Mouse (Mus musculus) forelimb bud, embryonic 11.5 days (tissue): ENCODE measurements at regions not wholly inside any gene's neighbourhood (a gene's known extent, or its start where the extent isn't known, plus 50 kb on each side); places are given as distances from the start of the nearest gene placed in this dataset.

ENCODE experiments used
- DNase-seq: peaks from one replicate; pipeline ENCODE4 v3.0.0-alpha.2; 2012; ENCODE audit warnings: low read depth, low spot score

- DNase-seq = peak; percentile 7
These were observed 737.3 kb downstream of the Slc4a3 start for GRCm38 (mm10) chr1:76283322-76283721.

GRCm38 (mm10) chr1:76322943-76323559, 777.0 kb downstream of the Slc4a3 start:
- DNase-seq = peak; percentile 59

DNA sequence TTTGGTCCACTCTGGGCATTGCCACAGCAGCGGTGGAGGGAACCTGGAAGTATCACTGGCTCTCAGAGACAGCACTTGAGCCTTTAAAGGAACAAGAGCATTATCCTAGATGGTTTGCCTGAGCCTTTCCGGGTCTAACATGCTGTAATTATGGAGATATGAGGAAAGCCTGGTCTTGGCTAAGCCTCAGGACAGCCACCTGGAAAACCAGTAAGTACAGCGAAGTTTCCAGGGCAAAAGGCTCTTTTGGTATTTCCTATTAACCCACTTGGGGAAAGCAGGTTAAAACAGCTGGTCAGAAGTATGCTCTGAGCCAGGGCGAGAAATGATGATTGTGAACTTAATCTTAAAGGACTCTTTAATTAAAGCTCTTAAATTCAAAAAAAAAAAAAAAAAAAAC, 777.5 kb downstream of the Slc4a3 start:
- peak; percentile 25 for DNase-seq

GRCm38 (mm10) chr1:76336011-76336410, 789.9 kb downstream of the Slc4a3 start:
- DNase-seq = no peak

GRCm38 (mm10) chr1:76362106-76362505, 816.0 kb downstream of the Slc4a3 start:
- no peak for DNase-seq

DNA sequence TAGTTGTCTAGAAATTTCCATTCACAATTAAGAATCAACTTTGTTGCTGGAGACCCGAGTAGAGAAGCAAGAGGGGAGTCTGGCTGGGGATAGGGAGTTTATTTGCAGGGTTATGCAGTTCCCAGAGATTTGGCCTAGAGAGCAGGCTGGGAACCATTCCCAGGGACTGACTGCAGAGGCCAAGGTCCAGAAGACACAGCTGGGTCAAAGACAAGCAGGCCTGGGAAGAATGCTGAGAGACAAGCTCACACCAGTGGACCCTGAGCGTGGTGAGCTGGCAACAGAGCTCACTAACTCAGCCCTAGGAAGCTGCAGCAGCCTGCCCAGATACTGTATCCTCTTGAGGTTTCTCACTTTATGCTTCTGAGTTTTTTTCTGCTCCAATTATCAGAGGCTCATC, 827.9 kb downstream of the Slc4a3 start:
- no peak for DNase-seq

- no peak for DNase-seq
These were observed 832.1 kb downstream of the Slc4a3 start for GRCm38 (mm10) chr1:76378154-76378553.

DNA sequence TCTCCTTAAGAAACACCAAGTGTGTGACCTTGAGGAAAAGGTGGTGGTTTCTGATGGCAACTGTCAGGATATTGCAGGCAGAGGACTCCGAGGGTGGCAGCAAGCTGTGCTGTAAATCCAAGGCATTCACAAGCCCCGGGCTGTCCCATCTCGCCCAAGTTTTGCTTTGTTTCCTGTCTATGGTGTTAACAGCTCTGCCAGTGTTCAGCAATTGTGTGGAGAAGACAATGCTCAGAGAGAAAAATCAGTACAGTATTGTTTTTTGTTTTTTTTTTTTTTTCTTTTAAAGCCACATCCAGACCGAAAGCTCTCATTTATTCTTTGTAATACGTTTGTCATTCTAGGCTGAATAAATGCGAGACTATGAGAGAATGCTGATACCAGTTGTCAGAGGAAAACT, 846.5 kb downstream of the Slc4a3 start:
- no peak for DNase-seq

- no peak for DNase-seq
These were observed 848.0 kb downstream of the Slc4a3 start for GRCm38 (mm10) chr1:76394038-76394437.

DNA sequence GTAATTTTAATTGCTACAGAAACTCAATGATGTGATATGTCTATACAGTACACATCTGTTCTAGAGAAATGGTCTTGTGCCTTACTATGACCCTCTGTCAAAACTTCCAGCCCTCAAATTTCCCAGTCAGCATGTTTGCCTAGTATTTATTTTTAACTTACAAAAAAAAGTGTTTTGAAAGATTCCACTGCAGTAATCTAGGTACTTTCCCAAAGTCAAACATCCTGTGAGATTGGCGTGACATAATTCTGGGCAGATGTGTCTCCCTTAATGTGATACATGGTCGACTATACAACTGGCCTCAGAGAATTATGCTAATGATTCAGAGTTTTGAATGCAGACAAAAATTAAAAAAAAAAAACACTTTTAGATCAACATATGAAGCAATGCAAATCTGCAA, 856.8 kb downstream of the Slc4a3 start:
- no peak for DNase-seq

DNA sequence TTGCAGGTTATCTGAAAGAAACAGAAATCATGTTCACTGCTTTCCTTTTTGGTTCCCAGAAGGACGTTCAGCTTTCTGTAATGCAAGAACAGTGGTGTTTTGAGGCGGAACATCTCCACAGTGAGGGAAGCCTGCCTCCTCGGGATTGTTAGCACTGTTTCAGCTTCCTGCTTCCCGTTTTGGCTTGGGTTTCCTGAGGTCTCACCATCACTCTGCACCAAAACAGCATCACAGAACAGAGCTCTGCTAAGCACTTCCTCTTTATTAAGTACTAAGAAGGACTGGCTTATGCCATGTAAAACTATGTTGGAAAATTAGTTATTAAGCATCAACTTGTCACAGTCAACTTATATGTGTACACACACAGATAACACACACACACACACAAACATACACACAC, 857.9 kb downstream of the Slc4a3 start:
- no peak for DNase-seq

DNA sequence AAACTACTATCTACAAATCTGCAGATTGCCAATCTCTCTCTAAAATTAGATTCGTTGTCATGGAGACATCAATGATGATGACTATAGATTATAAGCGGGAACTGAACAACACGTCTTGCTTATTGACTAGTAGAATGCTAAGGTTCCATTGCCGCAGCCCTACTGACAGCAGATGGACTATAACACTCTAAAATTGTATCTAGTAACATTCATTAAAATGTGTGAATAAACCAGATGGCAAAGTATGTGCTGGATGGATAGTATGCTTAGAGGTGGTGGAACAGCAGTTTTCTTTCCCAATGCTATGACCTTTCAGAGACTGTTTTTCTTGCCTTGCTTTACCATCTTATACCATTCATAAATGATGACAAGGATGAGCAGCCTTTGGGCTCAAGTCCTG, 864.7 kb downstream of the Slc4a3 start:
- no peak for DNase-seq

- DNase-seq = no peak
These were observed 874.5 kb downstream of the Slc4a3 start for GRCm38 (mm10) chr1:76420525-76420924.

- DNase-seq = no peak
These were observed 881.4 kb downstream of the Slc4a3 start for GRCm38 (mm10) chr1:76427439-76427838.

GRCm38 (mm10) chr1:76430041-76430610, 884.1 kb downstream of the Slc4a3 start:
- DNase-seq = no peak

DNA sequence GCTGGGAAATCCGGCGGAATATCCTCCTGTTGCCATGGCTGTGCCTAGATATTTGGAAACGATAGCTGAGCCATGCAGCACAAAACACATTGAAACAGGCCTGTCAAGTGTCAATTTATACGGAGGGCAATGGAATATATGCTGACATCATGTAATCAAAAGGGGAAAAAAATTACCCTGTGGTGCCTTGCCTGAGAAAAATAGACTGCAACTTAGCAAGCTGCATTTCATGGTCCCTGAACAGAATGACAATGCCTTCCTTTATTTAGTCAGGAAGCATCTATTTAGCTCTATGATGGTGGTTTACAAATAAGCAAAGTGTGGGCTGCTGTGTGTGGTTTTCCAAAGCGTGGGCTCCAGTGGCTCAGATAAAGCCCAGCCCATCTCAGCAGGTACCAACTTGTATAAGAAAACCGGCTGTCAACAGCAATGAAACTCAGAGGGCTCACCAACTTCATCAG, 887.4 kb downstream of the Slc4a3 start:
- no peak for DNase-seq

DNA sequence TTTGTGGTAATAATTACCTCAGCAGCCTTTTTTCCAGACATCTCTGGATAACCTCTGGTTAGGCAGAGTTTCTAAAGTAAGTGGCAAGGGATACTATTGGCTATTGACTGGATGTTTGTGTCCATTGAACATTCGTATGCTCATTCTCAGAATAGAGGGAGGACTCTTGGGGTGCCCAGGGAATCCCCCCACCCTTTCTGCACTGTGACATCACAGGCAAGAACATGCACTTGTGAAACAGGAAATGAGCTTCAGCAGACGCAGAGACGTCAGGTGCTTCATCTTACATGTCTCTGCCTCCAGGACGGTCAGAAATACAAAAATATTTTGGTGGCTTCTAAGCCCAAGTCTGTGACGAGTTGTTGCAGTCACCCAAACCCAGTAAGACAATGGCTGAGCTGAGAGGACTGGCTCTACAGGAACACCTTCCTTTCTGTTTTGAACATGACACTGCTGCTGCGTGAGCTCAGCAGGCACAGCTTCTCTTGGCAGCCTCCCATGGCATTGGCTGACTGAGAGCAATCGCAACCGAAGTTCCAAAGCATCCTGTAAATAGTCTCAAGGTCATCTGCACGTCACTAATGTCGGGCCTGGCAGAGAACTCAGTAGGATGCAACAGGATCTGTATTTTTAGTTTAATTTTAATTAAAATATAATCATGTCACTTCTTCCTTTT, 904.6 kb downstream of the Slc4a3 start:
- DNase-seq = no peak

- DNase-seq = no peak
These were observed 907.2 kb downstream of the Slc4a3 start for GRCm38 (mm10) chr1:76453160-76453710.

GRCm38 (mm10) chr1:76466562-76466961, 920.5 kb downstream of the Slc4a3 start:
- no peak for DNase-seq

GRCm38 (mm10) chr1:76484193-76484592, 938.1 kb downstream of the Slc4a3 start:
- no peak for DNase-seq

DNA sequence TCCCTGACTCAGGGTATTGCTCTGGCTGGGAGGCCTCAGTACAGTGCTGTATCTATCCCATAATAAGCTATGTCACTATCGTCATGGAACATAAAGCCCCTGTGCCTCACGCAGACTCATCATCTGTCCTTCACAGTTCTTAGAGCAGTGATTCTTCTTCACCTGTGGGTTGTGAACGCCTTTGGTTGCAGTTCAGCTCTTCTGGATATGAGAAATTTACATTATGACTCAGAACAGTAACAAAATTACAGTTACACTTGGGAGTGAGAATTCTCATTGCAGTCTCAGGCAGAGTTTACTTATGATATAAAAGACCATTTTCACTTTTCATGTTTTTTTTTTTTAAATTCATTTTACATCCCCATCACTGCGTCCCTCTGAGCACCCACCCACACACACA, 941.4 kb downstream of the Slc4a3 start:
- DNase-seq = no peak

GRCm38 (mm10) chr1:76489681-76490492, 943.8 kb downstream of the Slc4a3 start:
- no peak for DNase-seq
